Mouse (Mus musculus): Measurements from ENCODE around the gene Urgcp. TPM values are rescaled to one million over a fixed set of nuclear protein-coding genes. Genes with fewer than 3 reads are reported as not detected.

Gene Urgcp
- total and polyA plus RNA-seq, 2 experiments from 2014 or later, result 32.8 to 61.5 TPM

DNA sequence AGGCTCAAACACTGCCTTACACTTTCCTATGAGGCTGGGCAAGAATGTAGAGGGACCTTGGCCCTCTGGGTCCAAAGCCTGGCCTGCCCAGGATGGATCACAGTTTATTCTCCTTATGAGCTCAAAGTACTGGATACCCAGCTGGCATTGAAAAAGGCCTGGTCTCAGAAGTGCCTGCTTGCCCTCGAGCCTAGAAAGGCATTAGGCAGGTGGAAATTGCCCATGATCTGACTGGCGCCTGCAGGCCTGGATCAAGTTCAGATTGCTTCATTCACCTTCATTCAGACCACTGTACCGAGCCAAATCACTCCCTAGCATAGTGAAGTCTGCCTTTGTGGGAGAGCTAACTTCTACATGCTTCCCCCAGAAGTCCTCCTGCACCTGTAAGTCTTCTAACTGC lies 22.3 kb downstream of the Urgcp start:
- Histone ChIP-seq H3K9ac (replicated peaks; ENCODE audit: low read length) (peak overlapping the region; percentile 96; the same call in 1 of the 2 replicates), H3K9me3 (ENCODE audit: low read length) (no peaks in the 10 kb centered on the region), H3K4me2 (ENCODE audit: low read depth, low read length) (peak overlapping the region; percentile 86), H3K27me3 (ENCODE audit: insufficient read depth, low read length) (no peaks in the 10 kb centered on the region), H3K4me3 (ENCODE audit: low read length) (peak overlapping the region; percentile 88), H3K27ac (peak overlapping the region; percentile 33; the same call in 1 of the 2 replicates), H3K36me3 (ENCODE audit: insufficient read depth, low read length) (no peaks in the 10 kb centered on the region), H3K4me1 (ENCODE audit: insufficient read depth, low read length) (0 out of 2 replicates have a peak, but pooled peaks cover 7% of the 10 kb centered on the region)
- TF ChIP-seq CTCF (IDR thresholded peaks at IDR 0.05; ENCODE audit: low read depth), result no peak
- DNase-seq (ENCODE audit: low spot score) (peak; percentile 6), ATAC-seq (no peak)
- WGBS, result 25% methylated on average over 3 of the region's 3 CpGs

DNA sequence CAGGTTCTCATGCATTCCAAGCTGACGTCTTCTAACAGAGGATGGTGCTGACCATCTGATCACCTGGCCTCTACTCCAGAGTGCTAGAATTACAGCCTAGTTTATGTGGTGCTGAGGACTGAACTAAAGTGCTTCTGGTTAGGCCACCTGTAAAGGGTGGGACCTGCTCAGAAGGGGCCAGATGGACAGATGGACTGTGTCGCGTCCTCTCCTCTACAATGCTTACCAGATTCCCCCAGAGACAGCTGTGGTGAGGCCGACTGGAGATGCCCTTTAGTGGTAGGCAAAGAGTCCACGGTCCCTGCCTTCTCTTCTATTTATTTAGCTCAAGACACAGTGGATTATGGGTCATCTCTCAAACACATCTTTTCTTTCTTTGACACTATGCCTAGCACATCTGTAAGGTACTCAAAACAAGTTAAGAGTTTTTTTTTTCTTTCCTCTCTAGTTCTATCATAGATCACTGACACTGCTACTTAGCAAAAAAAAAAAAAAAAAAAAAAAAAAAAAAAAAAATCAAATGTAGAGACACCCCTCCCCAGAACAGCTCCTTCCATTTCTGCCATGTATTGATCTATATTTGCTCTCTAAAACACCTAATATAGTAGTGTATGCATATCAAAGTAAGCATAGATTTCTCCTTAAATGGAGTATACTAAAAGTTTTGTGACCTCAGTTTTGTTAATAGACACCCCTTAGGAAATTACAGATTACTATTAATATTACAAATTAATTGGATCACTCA lies 23.1 kb downstream of the Urgcp start:
- no peak overlapping the region for H3K4me2 ChIP-seq (ENCODE audit: low read depth, low read length)
- H3K27ac ChIP-seq, result no peak overlapping the region
- ATAC-seq (no peak), DNase-seq (ENCODE audit: low spot score) (no peak)
- no peaks in the 10 kb centered on the region for H3K27me3 ChIP-seq (ENCODE audit: insufficient read depth, low read length)
- H3K9me3 ChIP-seq (ENCODE audit: low read length), result no peaks in the 10 kb centered on the region
- WGBS, result 69% methylated on average over 5 of the region's 5 CpGs
- H3K4me3 ChIP-seq (ENCODE audit: low read length), result no peak overlapping the region
- H3K4me1 ChIP-seq (ENCODE audit: insufficient read depth, low read length), result 0 out of 2 replicates have a peak, but pooled peaks cover 7% of the 10 kb centered on the region
- TF ChIP-seq CTCF (IDR thresholded peaks at IDR 0.05; ENCODE audit: low read depth), result no peak
- H3K9ac ChIP-seq (replicated peaks; ENCODE audit: low read length), result no peak overlapping the region
- no peaks in the 10 kb centered on the region for H3K36me3 ChIP-seq (ENCODE audit: insufficient read depth, low read length)

DNA sequence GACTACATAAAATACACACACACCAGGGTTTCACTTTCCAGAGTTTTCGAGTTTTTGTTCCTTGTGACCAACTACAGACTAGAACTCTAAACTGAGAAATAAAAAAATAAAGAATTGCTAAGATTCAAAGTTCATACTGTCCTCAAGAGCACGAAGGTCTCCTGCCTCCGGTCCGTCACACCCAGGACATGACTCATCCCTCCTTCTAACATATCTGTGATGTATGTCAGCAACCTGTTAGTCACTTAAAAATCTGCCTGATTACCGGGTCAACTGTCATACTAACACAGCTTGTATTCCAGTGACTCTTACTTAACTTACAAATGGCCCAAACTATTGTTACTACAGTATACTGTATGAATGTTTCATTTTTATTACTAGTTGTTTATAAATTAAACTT lies 25.0 kb downstream of the Urgcp start:
- H3K9ac ChIP-seq (replicated peaks; ENCODE audit: low read length), result no peak overlapping the region
- 90% methylated on average over 5 of the region's 5 CpGs for WGBS
- ATAC-seq, result no peak

DNA sequence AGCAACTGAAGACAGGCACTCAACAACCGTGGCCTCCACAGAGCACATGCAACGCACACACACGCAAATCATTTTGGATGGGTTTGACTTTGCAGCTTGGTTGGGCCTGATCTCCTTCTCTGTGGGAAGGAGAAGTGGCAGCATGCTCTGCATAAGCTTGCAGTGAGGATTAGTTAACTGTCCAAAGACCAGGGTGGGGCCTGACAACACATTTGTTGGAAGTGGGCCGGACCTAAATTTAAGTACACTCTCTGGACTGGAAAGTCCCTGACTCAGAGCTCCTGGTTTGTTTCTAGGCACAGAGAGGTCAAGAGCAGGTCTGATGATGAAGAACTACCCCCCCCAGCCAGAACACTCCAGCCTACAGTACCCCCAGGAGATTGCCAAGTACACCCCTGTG lies 27.9 kb downstream of the Urgcp start:
- no peaks in the 10 kb centered on the region for H3K9me3 ChIP-seq (ENCODE audit: low read length)
- no peak for TF ChIP-seq CTCF (IDR thresholded peaks at IDR 0.05; ENCODE audit: low read depth)
- H3K4me1 ChIP-seq (ENCODE audit: insufficient read depth, low read length), result 0 out of 2 replicates have a peak, but pooled peaks cover 4% of the 10 kb centered on the region
- no peak overlapping the region for H3K4me3 ChIP-seq (ENCODE audit: low read length)
- no peaks in the 10 kb centered on the region for H3K36me3 ChIP-seq (ENCODE audit: insufficient read depth, low read length)
- no peak for DNase-seq (ENCODE audit: low spot score)
- no peak overlapping the region for H3K4me2 ChIP-seq (ENCODE audit: low read depth, low read length)
- no peak for ATAC-seq
- no peak overlapping the region for H3K27ac ChIP-seq
- 89% methylated on average over 4 of the region's 4 CpGs for WGBS
- no peaks in the 10 kb centered on the region for H3K27me3 ChIP-seq (ENCODE audit: insufficient read depth, low read length)
- H3K9ac ChIP-seq (replicated peaks; ENCODE audit: low read length), result no peak overlapping the region

More for the DNA sequence above, 25.0 kb downstream of the Urgcp start:
- Histone ChIP-seq H3K4me1 (ENCODE audit: insufficient read depth, low read length) (0 out of 2 replicates have a peak, but pooled peaks cover 7% of the 10 kb centered on the region), H3K9me3 (ENCODE audit: low read length) (no peaks in the 10 kb centered on the region), H3K36me3 (ENCODE audit: insufficient read depth, low read length) (no peaks in the 10 kb centered on the region), H3K4me2 (ENCODE audit: low read depth, low read length) (no peak overlapping the region), H3K27me3 (ENCODE audit: insufficient read depth, low read length) (no peaks in the 10 kb centered on the region), H3K4me3 (ENCODE audit: low read length) (no peak overlapping the region), H3K27ac (no peak overlapping the region)
- no peak for TF ChIP-seq CTCF (IDR thresholded peaks at IDR 0.05; ENCODE audit: low read depth)
- no peak for DNase-seq (ENCODE audit: low spot score)

DNA sequence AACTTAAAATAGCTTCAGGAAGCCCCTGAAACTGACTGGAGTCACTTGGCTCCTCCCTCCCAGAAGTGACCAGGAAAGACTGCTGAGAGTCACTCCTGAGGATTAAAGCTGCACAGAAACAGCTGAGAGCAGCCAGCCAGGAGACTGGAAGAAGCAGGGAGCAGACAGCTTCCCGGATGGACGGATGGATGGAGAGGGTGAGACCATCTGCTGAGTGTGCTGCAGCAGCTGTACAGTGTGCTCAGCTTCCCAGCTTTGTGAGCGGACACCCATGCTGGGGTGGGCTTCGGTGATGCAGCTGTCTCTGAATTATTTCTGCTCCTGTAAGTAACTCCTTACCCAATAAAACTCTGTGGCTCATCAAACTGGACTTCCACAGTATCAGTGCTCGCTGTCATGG lies 29.8 kb downstream of the Urgcp start:
- 48% methylated on average over 5 of the region's 5 CpGs for WGBS
- Histone ChIP-seq H3K4me2 (ENCODE audit: low read depth, low read length) (no peak overlapping the region), H3K27ac (0 out of 2 replicates have a peak overlapping the region, but pooled peaks have one; percentile 26), H3K4me1 (ENCODE audit: insufficient read depth, low read length) (no peaks in the 10 kb centered on the region), H3K4me3 (ENCODE audit: low read length) (no peak overlapping the region), H3K36me3 (ENCODE audit: insufficient read depth, low read length) (no peaks in the 10 kb centered on the region), H3K27me3 (ENCODE audit: insufficient read depth, low read length) (no peaks in the 10 kb centered on the region), H3K9me3 (ENCODE audit: low read length) (no peaks in the 10 kb centered on the region), H3K9ac (replicated peaks; ENCODE audit: low read length) (no peak overlapping the region)
- DNase-seq (ENCODE audit: low spot score), result peak; percentile 40
- no peak for TF ChIP-seq CTCF (IDR thresholded peaks at IDR 0.05; ENCODE audit: low read depth)
- peak; percentile 79 for ATAC-seq

DNA sequence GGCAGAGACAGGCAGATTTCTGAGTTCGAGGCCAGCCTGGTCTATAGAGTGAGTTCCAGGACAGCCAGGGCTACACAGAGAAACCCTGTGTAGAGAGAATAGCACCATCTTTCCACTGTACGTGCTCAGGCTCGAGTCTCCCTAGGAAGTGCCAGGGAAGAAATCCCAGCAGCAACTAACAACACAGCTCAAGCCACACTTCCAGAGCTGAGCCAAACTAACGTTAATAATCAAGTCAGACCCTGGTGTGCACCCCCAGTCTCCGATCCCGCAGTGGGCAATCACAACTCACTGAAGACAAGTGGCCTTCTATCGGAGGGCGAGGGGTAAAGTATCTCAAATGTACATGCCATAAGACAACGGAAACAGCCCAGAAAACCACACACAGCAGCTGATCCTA lies 32.6 kb downstream of the Urgcp start:
- H3K36me3 ChIP-seq (ENCODE audit: insufficient read depth, low read length), result no peaks in the 10 kb centered on the region
- no peak overlapping the region for H3K4me3 ChIP-seq (ENCODE audit: low read length)
- H3K27me3 ChIP-seq (ENCODE audit: insufficient read depth, low read length), result no peaks in the 10 kb centered on the region
- no peak for TF ChIP-seq CTCF (IDR thresholded peaks at IDR 0.05; ENCODE audit: low read depth)
- 83% methylated on average over 9 of the region's 9 CpGs for WGBS
- H3K27ac ChIP-seq, result no peak overlapping the region
- H3K4me1 ChIP-seq (ENCODE audit: insufficient read depth, low read length), result no peaks in the 10 kb centered on the region
- no peak overlapping the region for H3K4me2 ChIP-seq (ENCODE audit: low read depth, low read length)
- ATAC-seq, result no peak
- no peak overlapping the region for H3K9ac ChIP-seq (replicated peaks; ENCODE audit: low read length)
- no peaks in the 10 kb centered on the region for H3K9me3 ChIP-seq (ENCODE audit: low read length)
- no peak for DNase-seq (ENCODE audit: low spot score)

All from hindbrain, postnatal 0 days (tissue).